Mouse (Mus musculus): ENCODE measurements at regions not wholly inside any gene's neighbourhood (a gene's known extent, or its start where the extent isn't known, plus 50 kb on each side); places are given as distances from the start of the nearest gene placed in this dataset.
"Not testable (repeated sequence)": the region's sequence is repeated elsewhere in the genome, so short reads cannot be mapped to it uniquely, and the experiment has no call there.

DNA sequence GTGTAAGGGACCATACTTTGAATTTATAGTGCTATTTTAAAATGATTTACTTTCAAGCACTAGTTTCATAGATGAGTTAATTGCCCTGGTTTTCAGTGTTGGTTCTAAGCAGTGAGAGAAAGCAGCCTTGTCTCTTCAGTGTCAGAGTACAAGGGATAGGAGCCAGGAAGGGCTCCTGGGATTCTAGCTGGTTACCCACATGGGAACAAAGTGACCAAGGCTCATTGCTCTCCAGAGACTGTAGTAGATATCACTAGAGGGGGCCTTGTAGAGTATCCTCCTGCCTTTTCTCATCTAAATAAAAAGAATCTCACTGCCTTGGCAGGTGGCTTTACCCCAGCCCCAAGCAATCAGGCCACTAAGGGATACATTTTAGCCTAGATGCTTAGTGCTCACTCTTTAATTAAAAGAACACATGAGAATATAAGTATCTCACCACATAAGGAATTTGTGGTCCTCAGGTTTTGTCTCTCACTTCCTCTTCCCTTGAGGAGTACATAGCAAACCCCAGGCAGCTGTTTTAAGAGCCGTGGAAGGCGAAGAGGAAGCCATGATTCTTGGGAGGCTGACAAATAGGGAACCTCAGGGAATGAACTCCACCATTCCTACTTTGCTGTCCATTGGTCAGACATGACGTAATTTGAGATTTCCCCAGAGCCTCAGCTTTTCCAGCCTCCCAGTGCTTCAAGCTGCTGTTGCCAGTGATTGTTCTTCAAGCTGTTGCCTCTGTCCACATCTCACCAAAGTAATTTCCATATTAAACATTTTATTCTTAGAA is 449.2 kb upstream of the Ube2e3 start:
- no peak for DNase-seq (ENCODE audit: low read depth)

DNA sequence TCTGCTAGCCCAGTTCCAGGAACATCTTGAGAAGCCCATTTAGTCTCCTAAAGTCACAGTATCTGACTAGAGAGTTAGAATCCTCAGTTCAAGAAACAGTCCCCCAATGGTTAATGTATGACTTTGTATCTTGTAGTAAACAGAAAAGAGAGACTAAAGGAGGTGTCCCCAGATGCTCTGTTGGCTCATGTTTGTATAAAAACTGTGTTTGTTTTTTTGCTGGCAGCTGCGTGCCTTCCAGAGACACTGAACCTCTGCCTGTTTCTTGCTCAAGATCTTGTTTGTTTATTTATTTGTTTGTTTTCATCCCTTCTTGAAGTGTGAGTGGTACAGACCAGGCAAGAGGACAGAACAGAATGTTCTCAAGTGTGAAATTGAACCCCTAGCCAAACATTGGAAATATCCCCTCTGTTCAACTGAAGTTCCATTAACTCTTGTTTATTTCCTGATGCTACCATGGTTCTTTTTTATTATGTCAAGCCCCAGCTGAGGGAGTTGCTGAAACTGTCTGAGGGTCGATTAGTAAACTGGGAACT is 451.3 kb upstream of the Ube2e3 start:
- no peak for DNase-seq (ENCODE audit: low read depth)

DNA sequence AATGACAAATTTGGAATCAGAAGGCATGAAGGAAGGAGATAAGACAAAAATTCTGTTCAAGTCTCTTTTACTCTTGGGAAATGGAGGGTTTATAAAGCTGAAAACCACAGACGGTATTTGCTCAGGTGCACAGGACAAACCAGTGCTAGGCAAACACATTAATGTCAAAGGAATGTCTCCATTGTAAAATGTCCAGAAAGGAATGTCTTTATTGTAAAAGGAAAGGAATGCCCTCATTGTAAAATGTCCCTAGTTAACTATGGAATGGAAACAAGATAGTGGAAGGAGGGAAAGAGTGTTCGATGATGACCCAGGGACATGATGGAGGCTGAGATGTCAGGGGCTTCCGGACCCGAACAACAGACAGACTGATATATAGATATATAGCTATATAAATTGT is 454.9 kb upstream of the Ube2e3 start:
- no peak for DNase-seq (ENCODE audit: low read depth)

GRCm38 (mm10) chr2:78403890-78404289 is 457.7 kb upstream of the Cwc22 start:
- DNase-seq (ENCODE audit: low read depth): no peak

- no peak for DNase-seq (ENCODE audit: low read depth)
Measured at GRCm38 (mm10) chr2:78399236-78399635, 453.1 kb upstream of the Cwc22 start.

GRCm38 (mm10) chr2:78396924-78397323 is 450.7 kb upstream of the Cwc22 start:
- no peak for DNase-seq (ENCODE audit: low read depth)

DNA sequence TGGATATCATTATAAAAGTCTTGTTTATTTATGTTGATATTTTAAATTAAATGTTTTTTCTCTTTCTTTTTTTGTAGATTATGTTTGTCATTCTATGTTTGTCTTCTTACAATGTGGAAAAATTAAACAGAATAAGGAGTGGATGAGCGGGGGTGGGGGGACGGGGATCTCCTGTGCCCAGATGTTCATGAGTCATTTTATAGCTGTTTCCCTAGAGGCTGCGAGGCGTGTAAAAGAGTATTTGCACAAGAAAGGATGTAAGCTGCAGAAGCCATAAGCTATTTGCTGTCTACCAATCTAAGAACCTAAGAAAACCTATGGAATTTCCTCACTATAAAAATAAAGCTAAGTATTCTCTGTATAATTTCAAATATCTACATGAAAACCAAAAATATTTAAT is 446.9 kb upstream of the Cwc22 start:
- DNase-seq (ENCODE audit: low read depth): no peak

DNA sequence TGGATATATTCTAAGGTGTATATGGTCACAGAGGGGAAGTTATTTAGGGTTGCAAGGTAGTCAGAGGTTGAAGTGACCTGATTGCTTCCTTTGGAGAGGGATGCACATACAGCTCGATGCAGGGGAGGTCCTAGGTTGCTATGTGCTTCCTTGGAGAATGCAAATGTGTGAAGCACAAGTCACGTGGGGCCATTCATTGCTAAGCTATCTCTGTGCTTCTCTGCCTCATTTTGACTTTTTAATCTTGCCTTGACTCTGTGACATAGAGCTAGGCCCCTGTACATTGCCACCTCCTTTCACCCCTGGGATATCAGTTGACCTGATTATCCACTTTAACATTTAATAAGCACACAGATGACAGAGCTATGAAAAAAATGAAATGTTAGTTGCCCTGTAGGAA is 446.2 kb upstream of the Cwc22 start:
- no peak for DNase-seq (ENCODE audit: low read depth)

DNA sequence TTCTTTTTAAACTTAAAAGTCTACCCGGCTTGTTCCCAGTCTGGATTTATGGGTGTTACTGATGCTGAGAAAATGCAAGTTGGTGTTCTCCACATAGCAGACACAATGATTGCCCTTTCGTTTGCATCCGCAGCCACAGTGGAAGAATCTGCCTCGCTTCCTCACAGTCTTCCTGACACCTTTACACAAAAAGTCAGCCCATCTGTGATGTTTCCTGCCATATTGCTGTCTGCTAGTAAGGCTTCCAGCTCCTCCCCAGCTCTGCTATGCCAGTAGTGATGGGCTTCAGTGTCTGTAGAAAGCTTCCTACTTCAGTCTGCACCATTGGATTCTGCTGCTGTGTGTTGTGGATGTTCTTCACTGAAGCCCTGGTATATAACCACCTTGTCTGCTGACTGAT is 441.8 kb upstream of the Cwc22 start:
- DNase-seq (ENCODE audit: low read depth): no peak

- DNase-seq (ENCODE audit: low read depth): no peak
Measured at GRCm38 (mm10) chr2:78381234-78381633, 435.1 kb upstream of the Cwc22 start.

- DNase-seq (ENCODE audit: low read depth): no peak
Measured at GRCm38 (mm10) chr2:78331736-78332475, 385.7 kb upstream of the Cwc22 start.

GRCm38 (mm10) chr2:78326091-78326490 is 379.9 kb upstream of the Cwc22 start:
- DNase-seq (ENCODE audit: low read depth): no peak

GRCm38 (mm10) chr2:78322216-78322965 is 376.2 kb upstream of the Cwc22 start:
- DNase-seq (ENCODE audit: low read depth): no peak

DNA sequence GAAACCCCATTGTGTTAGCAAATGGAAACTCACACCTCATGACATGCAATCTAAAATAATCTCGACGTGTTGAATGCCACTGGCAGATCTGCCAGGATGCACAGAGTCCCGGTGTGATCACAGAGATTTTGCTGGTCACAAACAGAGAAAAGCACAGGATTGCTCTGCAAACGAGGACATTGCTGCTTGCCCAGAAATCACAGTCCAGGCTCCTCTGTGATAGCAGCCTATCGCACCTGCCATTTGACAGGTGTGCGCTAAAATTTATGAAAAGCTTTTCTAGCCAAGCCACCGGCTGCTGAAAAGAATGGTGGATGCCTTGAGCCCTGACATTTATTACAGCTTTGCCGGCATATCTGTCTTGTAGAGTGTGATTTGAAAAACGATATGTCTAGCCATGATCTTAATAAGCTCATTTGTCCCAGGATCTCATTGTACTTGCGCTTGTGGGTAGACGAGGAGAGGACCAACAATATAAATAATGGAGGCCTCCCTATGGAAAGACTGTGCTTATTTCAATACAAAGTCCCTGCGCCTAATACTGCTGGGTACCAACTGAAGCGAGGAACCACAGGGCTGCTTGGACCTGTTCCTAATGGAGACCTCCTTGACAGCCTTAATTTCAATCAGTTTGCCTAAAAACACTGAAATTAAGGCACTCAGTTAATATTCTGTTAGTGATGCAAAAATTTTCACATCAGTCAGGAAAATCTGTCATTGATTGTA is 365.8 kb upstream of the Cwc22 start:
- DNase-seq (ENCODE audit: low read depth): no peak

DNA sequence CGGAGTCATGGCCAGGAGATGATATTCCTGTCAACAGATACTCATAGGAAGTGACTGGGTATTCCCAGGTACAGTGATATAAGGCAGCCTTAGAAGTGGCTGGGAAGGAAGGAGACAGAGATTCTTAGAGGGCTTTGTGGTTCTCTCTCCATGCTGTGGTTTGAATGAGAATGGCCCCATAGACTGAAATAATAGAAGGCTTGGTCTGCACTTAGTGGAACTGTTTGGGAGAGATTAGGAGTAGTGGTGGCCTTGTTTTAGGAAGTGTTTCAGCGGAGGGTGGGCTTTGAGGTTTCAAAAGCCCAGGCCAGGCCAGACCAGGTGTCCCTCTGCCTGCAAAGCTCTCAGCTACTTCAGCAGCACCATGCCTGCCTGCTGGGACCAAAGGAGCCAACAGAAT is 363.2 kb upstream of the Cwc22 start:
- DNase-seq (ENCODE audit: low read depth): no peak

DNA sequence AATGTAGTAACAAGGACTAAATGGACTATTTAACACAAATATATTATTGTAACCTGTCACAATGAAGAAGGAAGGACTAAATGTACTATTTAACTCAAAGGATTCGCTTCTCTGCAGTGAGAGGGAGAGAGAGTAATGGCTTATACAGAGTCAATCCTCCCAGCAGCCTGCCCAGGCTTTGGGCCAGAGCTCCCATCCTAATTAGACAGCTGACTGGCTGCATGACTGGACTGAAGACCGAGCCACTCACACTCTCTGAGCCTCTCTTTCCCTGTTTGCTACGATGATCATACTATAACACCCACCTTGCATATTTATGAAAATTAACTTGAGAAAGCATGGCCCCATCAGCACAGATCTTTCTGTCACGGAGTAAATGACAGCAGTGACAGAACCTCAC is 360.7 kb upstream of the Cwc22 start:
- DNase-seq (ENCODE audit: low read depth): no peak

DNA sequence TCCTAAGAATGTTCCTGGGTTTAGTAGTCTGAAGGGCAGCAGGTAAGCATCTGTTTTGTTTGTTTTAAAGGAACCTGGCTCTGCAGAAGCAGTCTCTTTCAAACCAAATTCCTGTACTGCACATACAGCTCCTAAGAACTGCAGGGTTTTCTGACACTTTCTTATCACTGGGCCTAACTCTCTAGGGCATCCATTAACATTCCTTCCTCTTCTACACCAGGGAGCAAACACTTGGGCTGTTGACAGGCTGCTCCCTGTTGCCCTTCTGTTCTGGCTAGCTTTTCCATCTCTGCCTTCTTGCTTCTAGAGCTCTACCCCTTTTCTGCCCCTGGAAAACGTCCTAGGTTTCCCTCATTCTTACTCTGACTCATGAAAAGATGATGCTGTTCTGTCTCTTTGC is 345.5 kb upstream of the Cwc22 start:
- no peak for DNase-seq (ENCODE audit: low read depth)

- no peak for DNase-seq (ENCODE audit: low read depth)
Measured at GRCm38 (mm10) chr2:78284806-78285205, 338.6 kb upstream of the Cwc22 start.

GRCm38 (mm10) chr2:78283605-78284004 is 337.4 kb upstream of the Cwc22 start:
- no peak for DNase-seq (ENCODE audit: low read depth)

DNA sequence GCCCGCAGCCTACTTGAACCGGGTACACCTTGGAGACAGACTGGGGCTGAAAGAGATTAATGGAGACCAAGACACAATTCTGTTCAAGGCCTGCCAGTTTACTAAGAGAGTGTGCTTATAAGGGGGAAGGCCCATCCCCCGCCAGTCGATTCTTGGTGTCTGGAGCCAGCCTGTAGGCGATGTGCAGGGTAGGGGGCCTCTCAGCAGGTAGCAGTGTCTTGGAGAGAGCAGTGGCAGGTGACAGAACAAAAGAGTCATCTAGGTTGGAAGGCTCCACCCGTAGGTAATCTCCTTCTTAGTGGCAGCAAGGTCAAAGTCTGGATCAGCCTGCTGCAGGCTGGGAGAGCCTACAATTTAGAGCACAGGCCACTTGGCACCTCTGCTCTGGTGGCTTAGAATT is 335.7 kb upstream of the Cwc22 start:
- DNase-seq (ENCODE audit: low read depth): not testable (repeated sequence)

DNA sequence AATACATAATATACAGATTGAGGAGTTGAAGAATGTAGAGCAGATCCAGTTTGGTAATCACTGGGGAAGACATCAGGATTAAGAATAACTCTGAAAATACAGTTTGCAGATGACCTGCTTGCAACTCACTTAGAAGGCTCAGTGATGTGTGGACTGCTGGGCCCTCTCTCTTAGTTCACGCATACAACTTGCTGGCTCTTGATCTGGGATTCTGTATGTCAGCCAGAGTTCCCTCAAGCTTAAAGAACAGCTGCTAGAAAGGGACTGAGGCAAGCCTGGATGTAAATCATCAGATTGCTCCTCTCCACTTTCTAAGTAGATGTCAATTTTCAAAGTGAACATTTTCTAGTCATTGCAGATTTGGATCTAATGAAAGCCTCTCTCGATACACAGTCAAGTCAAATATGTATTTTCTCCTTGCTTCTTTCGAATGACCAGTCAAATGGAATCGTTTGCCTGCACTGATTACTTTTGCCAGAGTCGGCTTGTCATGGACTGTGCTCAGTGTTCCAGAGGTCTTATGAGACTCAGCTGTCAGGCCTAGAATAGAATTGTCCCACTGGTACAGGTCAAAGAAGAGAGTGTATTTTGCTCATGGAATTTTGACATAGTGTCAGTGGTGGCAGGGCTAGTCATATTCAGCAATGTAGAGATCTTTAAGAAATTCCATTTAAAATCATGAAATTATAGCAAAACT is 334.2 kb upstream of the Cwc22 start:
- DNase-seq (ENCODE audit: low read depth): no peak
